9 mouse cellular contexts compared by ENCODE assay signal in genomic region chr9:111838069-111838820, GRCm38 (mm10).
DNase-seq lines count a peak whose midpoint lies in the region; ATAC-seq and TF ChIP-seq lines count a peak whose summit lies in the region.
"Had no signal": no experiment of that assay in that cellular context is flagged by ENCODE, and none has a peak within 500 bp of the region (broad histone marks: within the 10 kb centered on the region; RNA-seq: fewer than 3 reads in every experiment).

No protein-coding gene starts in this region.

- H3K4me1 ChIP-seq in neural tube, embryonic 14.5 days (ENCODE audit: control insufficient read depth, insufficient read depth, low read length), result no peaks in the 10 kb centered on the region
- no peaks in the 10 kb centered on the region for H3K4me1 ChIP-seq in lung, adult 2 months (ENCODE audit: control insufficient read depth, insufficient read depth, low read length)

- ATAC-seq in neural tube, embryonic 14.5 days (ENCODE audit: low read depth), result no peak

- intact Hi-C loops in gastrocnemius, adult 2 months (cut with DNase I), result no loop called here
- intact Hi-C loops in gastrocnemius, postnatal 36 days (cut with DNase I), result no loop called here

- peak overlapping the region; percentile 40; the same call in 1 of the 2 replicates for H3K27ac ChIP-seq in gastrocnemius, adult 2 months
- H3K27ac ChIP-seq in neural tube, embryonic 14.5 days (ENCODE audit: low read depth, low read length), result peak overlapping the region; percentile 52

- TF ChIP-seq CTCF in gastrocnemius, adult 2 months (IDR thresholded peaks at IDR 0.05), result no peak
- no peak for TF ChIP-seq CTCF in brain, embryonic 14.5 days (IDR thresholded peaks at IDR 0.05; ENCODE audit: borderline replicate concordance, extremely low read depth, insufficient read depth, insufficient read length)
- no peak for TF ChIP-seq CTCF in lung, adult 2 months (IDR thresholded peaks at IDR 0.05; ENCODE audit: insufficient read depth, low read length)

- H3K9me3 ChIP-seq in neural tube, embryonic 14.5 days (ENCODE audit: control insufficient read depth, low read length), result no peaks in the 10 kb centered on the region

- H3K4me3 ChIP-seq in gastrocnemius, adult 2 months, result no peak overlapping the region
- H3K4me3 ChIP-seq in neural tube, embryonic 14.5 days (ENCODE audit: low read depth, low read length), result no peak overlapping the region
- H3K4me3 ChIP-seq in lung, adult 2 months (replicated peaks; ENCODE audit: extremely low read depth, low read depth, low read length), result no peak overlapping the region

- no peak for DNase-seq in gastrocnemius, adult 2 months
- no peak for DNase-seq in gastrocnemius, postnatal 36 days
- DNase-seq in brain, embryonic 14.5 days (ENCODE audit: low read depth), result peak; percentile 32
- peak; percentile 67 to 74 for DNase-seq in layer of hippocampus, adult 8-10 months (ENCODE audit: low spot score in 2 of 2)
- no peak for DNase-seq in ovary, postnatal 10 days (ENCODE audit: low spot score)
- DNase-seq in spleen, postnatal 14 days (ENCODE audit: low spot score in 2 of 2), result no peak
- DNase-seq in lung, adult 2 months, result no peak
- DNase-seq: lung, postnatal 10 days had no signal

- 60% methylated on average over 7 of the region's 7 CpGs for WGBS in neural tube, embryonic 14.5 days
- WGBS in lung, adult 2 months, result 62% methylated on average over 7 of the region's 7 CpGs

- H3K4me2 ChIP-seq in neural tube, embryonic 14.5 days (ENCODE audit: low read depth, low read length), result no peak overlapping the region

- H3K9ac ChIP-seq in neural tube, embryonic 14.5 days (replicated peaks; ENCODE audit: low read depth, low read length), result no peak overlapping the region

- TF ChIP-seq POLR2A in brain, embryonic 14.5 days (IDR thresholded peaks at IDR 0.05; ENCODE audit: borderline replicate concordance, extremely low read depth, insufficient read depth, insufficient read length, poor library complexity, severe bottlenecking), result no peak
- TF ChIP-seq POLR2A in lung, adult 2 months (IDR thresholded peaks at IDR 0.05; ENCODE audit: borderline replicate concordance, extremely low read depth, low read depth, low read length), result no peak

- H3K27me3 ChIP-seq in neural tube, embryonic 14.5 days (ENCODE audit: control insufficient read depth, insufficient read depth, low read length), result no peaks in the 10 kb centered on the region

- H3K36me3 ChIP-seq in neural tube, embryonic 14.5 days (ENCODE audit: control insufficient read depth, insufficient read depth, low read length), result no peaks in the 10 kb centered on the region

Comparison
In these comparisons a context has a peak if more than half of its experiments do, and no peak if none do; other contexts are left out.
1. DNase-seq: peak in brain, embryonic 14.5 days (single experiment) and layer of hippocampus, adult 8-10 months (2 of 2); none in gastrocnemius, adult 2 months (single experiment), gastrocnemius, postnatal 36 days (0 of 2), ovary, postnatal 10 days (single experiment), spleen, postnatal 14 days (0 of 2) and lung, adult 2 months (single experiment).